Mouse (Mus musculus) layer of hippocampus, adult 18-20 months (tissue): ENCODE results near the gene Rims4. TPM values are rescaled to one million over a fixed set of nuclear protein-coding genes. Genes with fewer than 3 reads are reported as not detected.
A peak's percentile ranks its signal among the peaks of the same experiment; 100 is the strongest.

ENCODE experiments used
- DNase-seq, 2 experiments: peaks; one replicate each; pipeline ENCODE4 v3.0.0; 2022; ENCODE audit warnings: low spot score in 2 of 2
- long read RNA-seq: library from polyadenylated mRNA; stranded (forward); transcript quantifications from one replicate; pipeline ENCODE4 v2.0.0, GENCODE M21; 2021
- total RNA-seq, 2 experiments: library from RNA; stranded (reverse); gene quantifications; 2 replicates each; pipeline ENCODE4 v1.2.3; 2021

Rims4 gene
- total RNA-seq: 10 to 100 TPM; 38.4 to 45.6 TPM
- long read RNA-seq, full-length matches to known transcripts: 9 of 21 reads
- long read RNA-seq, partial matches to known transcripts: 1 of 21 reads
- long read RNA-seq, other reads (novel, unspliced or antisense): 11 of 21 reads

DNA sequence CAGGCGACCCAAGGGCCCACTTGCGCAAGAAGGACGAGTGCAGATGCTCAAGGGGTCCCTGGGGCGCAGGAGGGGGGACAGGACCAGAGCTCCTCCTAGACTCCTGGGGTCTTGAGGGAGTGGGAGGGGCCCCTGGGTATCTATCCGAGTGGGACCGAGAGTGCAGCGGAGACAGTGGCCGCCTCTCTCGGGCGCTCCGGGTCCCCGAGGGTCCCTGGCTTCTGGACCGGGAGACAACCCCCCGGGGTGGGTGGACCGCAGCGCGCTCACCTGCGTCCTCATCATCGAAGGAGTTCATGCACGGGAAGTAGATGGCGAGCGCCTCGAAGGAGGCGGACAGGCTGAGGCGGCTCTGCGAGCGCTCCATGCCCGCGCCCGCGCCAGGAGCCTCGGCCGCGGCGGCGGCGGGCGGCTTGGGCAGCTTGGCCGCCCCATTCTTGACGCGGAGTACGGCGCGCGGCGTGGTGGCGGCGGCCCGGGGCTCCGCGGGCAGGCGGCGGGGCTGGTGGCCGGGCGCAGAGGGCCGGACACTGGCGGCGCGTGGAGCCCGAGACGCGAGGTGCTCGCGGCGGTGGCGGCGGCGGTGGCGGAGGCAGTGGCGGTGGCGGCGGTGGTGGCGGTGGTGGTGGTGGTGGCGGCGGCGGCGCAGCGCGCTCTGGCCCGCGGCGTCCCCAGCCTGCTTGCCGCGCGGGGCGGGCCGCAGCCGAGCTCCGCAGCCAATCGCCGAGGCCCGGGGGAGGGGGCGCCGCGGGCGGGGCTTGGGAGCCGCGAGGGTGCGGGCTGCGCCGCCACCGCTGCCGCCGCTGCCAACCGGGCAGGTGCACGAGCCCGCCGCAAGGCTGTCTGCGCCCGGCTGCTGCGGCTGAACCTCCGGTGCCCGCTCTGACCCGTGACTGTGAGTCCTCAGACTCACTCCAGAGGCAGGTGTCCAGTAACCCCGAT is at the start of gene Rims4:
Rims4 (minus strand) TSS at position 367 of the 942 bp plus-strand sequence.
- peak; percentile 67 to 74 for DNase-seq

DNA sequence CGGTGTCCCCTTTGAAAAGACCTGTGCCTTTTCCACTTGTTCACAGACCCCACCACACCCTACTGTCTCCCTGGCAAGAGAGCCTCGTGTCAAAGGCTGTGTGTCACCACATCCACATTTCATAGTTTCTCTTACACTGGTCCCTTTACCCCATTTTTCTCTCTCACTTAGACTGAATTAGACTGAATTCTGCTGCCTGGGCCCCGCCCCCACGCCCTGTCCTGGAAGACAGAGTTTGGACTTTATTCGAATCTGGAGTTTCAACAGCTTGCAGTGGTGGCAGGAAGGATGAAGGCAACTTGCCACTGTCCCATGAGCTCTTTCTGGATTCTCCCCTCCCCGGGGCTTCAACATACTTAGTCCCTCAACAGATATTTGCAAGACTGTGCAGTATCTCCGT is 47.2 kb upstream of the Rims4 start:
- DNase-seq: no peak

DNA sequence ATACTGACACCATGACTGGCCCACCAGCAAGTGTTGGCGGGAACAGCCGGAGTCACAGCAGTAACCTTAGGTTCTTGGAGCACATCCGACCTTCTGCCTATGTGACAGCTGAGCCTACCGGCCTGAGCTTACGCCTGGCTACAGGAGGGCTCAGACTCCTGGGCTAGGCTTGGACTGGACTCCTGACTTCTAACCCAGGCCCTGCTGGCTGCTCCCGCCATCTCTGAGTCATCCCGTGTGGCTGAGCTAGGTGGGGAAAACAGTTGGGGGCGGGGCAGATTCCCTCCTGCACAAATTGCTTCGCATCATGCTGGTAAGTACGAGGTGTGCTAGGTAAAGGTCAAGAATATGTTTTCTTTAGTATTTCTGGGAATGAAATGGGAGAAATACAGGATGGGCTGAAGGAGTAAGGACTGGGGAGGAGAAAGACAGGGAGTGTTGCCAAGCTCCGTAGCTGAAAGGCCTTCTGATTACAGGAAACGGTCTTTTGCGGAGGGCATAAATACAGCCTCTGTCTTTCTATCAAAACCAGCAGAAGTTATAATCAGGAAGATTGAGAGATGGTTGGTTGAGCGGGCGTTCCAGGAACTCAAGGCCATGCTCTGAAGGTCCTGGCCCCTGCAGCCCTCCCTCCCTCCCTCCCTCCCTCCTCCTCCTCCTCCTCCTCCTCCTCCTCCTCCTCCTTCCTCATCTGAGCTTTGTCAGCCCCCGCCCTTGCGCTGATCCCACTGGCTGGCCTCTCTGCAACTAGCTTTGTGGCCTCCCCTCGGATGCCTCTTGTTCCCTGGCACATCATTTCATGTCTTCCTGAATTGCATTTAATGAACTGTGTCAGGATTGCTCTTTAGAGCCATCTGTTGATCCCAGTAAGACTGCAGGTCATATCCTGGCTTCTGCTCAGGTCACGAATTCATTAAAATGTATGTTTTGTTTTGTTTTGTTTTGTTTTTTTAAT is 46.4 kb upstream of the Rims4 start:
- DNase-seq: no peak

DNA sequence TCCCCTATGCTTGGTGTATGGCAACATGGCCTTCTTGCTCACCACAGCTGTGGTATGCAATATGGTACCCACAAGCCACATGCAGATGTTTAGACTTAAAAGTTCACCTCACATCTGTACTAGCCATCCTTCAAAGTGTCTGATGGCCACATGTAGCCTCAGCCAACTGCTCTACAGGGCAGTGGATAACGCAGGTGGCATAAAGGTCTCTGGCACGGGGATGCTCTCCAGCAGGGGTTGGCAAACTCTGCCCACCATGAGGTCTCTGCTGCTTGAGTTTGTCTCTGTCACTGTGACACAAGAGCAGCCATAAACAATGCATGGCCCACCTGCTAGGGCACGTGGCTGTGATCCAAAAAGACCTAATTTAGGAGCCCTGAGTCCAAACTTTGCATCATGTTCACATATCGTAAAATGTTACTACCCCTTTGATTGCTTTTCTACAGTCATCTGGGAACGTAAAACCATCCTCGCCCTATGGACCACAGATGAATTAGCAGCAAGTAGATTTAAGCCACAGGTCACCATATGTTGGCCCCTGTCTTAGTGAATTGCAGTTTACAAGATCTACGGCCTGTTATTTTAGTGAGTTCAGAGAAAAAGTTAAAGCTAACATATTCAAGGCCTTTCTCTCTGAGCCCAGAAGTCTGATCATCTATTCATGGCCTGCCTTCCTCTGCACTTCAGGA is 35.3 kb upstream of the Rims4 start:
- DNase-seq: no peak

DNA sequence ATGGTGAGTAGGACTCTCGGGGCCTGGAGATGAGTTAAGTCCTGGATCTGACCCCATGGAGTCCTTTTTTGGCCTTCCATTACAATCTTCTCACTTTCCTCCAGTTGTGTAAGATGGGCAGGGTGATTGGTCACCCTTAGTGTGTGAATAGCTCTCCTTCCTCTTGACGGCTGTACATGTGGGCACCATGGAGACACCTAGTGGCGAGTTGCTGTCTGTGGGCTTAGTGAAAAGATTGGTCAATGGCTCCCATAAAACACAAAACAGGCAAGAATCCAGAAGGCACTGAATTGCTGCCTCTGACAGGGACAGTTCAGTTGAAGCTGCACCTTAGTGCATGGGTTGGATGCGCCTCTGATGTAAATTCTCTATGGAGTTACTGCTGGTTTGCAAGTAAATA is 33.3 kb upstream of the Rims4 start:
- peak in 1 of 2 experiments; percentile 80 for DNase-seq

DNA sequence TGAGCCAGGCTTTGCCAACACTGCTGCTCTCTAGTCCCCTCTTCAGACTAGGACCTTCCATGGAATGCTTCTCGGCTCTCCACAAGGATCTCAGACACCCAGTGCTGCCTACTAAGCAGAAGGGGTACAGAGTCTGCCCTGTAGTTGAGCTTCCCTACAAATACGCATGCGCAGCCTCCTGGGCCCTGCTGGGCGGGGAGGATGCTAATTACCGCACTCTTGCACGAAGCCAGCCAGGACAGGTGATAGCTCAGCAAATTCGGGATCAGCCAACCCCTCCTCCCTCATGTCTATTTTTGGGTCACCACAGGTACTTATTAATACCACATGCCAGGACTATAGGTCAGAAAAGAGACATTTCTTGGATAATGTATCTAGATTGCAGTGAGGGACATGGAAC is 29.5 kb upstream of the Rims4 start:
- no peak for DNase-seq

DNA sequence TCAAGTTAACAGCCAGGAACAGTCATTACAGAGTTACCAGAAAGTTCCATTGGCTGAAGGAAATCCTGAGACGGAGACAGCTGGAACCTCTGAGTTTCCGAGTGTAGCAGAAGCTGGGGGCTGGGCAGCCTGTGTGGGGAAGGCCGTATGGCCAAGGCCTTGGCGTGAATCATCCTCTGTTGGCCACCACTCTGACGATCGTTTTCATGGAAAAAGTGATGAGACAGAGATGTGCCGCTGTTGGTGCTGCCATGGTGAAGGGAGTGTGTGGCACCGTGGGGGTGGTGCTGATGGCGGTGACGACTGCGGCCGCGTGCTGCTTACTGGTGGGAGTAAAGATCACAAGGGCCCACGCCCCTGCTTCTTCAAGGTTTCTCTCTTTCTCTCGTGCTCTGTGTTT is 27.7 kb upstream of the Rims4 start:
- no peak for DNase-seq

DNA sequence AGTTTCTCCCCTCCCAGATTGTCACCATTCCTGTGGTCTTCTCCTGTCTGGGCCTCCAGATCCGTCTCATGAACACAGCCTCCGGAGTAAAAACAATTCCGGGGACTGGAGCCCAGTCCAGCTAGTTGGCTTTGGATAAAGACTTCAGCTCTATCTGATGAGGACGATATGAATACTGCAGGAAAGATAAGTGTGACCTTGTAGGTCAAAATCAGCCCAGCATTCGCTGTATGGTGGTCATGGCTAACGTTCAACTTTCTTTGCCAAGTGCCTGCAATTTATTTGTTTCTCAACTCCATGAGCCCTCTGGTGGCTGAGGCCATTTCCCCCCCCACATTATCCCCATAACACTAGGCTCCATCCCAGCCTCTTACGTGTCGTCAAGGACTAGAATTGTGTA is 26.0 kb upstream of the Rims4 start:
- DNase-seq: no peak

DNA sequence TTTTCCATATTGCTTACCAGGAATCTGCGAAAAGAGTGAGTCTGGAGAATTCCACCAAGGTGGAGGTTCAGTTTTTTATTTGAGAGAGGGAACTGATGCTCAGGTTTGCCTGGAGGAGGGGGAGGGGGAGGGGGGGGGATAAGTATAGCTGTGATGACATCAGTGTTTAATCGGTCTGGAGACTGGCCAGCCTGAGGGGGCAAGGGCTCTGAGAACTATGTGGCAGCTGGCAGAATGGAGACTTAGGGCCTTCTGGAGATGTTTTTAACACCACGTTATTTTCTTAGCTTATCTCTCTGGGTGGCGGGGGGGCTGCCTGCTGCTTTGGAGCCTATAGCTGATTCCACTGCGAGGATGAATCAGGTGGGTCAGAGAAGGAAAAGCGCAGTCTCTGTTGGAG is 24.6 kb upstream of the Rims4 start:
- DNase-seq: no peak

DNA sequence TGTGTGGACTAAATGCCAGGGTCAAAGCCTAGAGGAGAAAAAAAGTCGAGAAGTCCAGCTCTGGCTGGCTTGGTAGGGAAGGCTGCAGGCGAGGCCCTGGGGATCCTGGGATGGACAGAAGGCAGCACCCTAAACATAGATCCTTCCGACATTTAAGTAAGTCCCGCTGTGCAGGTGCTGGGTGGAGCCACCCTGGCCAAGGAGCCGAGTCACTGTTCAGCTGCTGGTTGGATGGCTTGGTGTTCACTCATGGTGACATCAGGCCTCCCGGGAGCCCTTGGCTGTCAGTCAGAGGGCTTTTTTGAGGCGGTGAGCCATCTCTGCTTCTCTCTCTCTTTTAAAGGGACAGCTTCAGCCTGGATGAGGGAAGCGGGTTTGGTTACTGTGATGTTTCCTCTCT is 21.0 kb upstream of the Rims4 start:
- peak in 1 of 2 experiments; percentile 24 for DNase-seq

DNA sequence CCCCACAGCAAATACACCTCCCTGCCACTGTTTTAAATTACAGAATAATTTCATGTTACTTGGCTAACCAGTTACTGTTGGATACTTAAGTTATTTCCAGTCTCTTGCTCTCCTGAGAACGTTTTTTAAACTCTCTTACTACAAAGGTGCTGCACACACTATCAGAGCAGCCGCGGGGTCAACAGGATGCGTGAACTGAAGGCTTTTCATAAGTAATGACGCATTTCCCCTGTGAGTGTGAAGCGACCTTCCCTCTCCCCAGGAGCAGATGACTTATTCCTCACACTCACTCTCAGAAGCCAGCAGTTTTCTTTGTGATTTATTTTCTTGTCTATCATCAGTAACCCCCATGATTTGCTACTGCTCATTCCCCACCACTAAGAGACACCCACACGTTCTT is 13.7 kb upstream of the Rims4 start:
- no peak for DNase-seq

DNA sequence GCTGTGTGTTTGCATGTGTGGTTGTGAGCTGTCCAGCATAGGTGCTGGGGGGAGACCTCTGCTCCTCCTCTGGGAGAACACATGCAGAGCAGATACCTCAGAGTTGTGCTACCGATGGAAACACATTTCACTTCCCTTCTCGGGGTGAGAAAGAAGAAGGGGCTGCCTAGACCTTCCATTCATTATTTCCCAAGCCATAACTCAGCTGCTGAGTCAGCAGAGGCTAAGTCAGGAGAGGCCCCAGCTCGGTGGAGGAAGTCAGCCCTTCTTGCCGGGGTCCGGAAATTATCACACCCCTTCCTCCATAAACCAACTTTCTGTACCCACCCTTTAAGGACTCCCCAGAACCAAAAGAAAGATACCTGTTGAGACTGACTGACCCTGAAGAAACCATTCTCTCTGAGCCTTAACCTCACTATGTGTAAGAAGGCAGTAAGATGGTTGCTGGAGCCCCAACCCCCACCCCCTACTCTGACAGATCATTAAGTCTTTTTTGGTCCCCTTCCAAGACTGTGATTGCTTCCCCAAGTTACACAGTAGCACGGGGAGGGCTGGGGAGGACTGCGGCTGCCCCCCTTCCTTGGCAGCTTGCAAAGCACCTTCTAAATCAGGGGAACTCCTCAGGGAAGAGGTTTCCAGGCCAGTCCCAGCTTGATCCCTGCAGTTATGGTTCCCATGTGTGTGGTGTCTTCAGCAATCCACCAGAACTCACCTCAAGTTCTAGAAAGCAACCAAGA is 10.1 kb upstream of the Rims4 start:
- no peak for DNase-seq

DNA sequence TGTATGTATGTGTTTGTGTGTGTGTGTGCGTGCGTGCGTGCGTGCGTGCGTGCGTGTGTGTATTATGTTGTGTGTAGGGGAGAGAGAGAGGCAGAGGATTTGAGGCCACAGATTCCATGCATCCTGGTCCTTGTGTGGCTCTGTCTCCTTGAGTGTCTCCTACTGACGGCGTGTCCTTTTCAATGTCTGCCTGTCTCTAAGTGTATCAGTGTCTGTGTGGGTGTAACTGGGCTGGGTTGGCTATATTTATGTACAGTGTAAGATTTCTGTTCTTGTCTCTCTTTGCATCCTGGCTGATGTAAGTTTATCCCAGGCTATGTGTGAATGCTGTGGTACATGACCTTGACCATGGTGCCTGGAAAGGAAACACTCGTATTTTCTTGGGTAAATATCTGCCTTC is 6.6 kb upstream of the Rims4 start:
- no peak for DNase-seq

DNA sequence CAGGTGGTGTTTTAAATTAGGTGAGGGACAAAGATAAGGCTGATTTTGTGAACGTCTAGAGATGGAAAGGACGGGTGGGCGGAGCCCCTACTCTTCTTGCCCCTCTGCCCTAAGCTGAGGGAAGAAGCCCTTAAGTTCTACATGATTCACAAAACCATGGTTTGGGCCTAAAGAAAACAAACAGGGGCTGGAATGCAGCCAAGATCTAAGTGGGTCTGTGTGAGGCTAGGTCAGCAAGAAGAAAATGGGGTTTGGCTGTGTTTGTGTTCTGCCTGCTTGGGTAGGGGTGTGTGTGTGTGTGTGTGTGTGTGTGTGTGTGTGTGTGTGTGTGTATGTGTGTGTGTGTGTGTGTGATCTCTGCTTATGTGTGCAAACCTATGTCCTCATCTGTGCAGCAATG is 6.0 kb upstream of the Rims4 start:
- no peak for DNase-seq

DNA sequence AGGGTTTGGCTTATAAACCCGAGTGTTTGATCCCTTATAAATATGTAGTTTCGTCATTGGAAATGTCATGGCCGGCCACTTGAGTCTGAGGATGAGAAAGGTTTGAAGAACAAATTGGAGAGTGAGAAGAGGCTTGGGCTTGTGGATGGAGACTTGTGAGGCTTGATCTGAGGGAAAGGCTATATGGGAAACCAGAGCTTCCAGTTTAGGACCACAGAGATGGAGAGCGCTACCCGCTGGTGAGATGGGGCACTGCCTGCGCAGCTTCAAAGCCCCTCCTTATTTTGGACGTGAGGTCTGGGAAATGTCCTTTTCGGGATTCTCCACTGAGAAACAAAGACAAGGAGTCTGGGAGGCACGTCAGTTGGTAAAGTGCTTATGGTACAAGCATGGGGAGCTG is 4.6 kb upstream of the Rims4 start:
- DNase-seq: no peak

DNA sequence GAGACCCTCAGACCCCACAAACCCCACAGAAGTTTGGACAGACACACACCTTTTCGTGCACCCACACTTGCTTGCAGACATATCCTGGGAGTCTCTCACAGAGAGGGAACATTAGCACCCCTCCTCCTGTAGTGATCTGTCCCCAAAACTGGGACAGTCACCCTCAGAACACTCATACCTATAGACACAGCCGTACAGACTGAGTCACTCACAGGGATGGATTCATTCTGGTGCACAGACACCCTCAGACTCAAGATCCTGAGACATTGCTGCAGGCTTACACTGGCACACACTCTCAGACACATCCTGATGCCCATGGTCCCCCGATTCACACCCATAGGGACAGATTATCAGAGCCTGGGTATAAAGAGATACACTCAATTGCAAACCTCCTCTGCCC is 1.1 kb upstream of the Rims4 start:
- DNase-seq: no peak

DNA sequence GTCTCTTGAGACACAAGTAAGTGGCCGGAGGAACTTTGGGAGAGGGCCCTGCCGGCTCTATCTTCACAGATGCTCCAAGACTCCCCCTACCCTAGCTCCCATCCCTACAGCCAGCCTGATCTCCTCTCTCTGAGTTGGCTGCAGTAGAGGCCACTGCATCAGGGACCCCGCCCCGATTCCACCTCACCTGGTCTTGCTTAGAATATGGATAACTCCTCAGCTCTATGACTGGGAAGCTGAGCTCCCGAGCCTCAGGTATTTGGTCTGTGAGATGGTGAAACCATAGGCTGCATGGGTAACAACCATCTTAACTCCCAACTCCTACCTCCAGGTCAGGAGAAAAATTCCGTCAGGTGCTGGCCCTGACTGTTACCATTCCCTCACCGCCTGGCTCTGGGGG is 1.8 kb downstream of the Rims4 start:
- no peak for DNase-seq

DNA sequence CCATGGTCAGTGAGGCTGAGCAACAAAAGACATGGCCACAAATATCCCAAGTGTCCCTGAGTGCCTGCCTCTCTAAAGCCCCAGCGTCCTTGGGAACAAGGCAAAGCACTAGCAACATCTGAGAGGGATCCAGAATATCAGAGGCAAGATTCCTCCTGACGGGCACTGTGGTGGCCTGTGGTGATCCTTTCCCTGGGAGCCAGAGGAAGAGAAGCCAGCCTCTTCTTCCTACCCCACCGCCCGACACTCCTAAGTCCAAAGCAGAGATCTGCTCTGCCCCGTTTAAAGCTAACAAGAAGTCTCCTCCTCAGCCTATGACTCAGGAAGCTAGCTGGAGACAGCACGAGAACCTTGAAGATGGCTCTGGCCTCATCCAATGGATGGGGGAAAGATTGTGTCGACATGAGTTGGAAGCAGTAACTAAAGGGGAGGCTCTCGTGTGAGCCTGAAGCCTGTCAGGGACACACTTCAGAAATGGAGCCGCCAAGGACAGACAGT is 3.1 kb downstream of the Rims4 start:
- DNase-seq: no peak

DNA sequence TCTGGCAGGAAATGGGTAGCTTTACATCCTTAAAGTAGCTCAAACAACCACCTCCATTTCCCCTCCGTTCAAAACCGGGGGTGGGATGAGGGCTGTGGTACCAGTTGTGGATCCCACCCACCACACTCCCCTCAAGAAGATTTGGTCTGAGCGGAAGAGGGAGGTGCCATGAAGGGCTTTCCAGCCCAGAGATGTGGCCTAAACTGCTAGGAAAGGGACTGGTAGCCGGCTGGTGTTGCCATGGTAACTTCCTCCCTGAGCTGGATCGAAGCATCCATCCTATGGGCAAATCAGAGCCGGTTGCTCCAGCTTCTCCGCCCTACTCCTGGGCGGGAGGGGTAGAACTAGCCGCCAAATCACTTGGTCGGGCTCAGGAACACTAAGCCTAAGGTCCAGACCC is 4.4 kb downstream of the Rims4 start:
- peak; percentile 80 to 89 for DNase-seq

DNA sequence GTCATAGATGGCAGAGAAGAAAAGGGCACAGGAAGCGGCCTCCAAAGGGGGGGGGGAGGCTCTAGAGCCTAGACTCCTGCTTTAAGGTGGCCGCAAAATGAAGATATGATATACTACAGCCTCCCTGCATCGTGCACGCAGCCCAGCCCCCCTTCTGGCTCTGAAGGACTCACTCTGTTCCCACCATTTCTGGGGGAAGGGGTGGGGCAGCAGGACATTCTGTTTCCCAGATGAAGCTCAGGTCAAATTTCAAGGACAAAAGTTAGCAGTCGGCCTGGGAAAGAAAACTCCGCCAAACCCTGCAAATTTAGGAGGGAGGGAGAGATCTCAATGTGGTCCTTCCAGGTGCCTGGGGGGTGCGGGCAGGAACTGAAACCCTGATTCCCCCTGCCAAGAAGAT is 4.8 kb downstream of the Rims4 start:
- no peak for DNase-seq
